Mouse (Mus musculus): ENCODE results near the gene Tgm4.
A peak's percentile ranks its signal among the peaks of the same experiment; 100 is the strongest.

- no peak for TF ChIP-seq CTCF (IDR thresholded peaks at IDR 0.05; ENCODE audit: low read depth, low read length)
- TF ChIP-seq POLR2A (IDR thresholded peaks at IDR 0.05; ENCODE audit: extremely low read depth, insufficient read depth, low read length) = peak; percentile 73; the same call in 1 of the 2 replicates
Observed at GRCm38 (mm10) chr9:123112805-123113521, 78.4 kb downstream of the Tgm4 start, which contains the start of the genes Zdhhc3 and Exosc7.

Data from liver, adult 2 months (tissue).